Mouse (Mus musculus) neutrophil, adult 5-6 weeks (primary cell): Measurements from ENCODE around the gene Mfap1b. TPM values are rescaled to one million over a fixed set of nuclear protein-coding genes. Genes with fewer than 3 reads are reported as not detected.

Experiments used
- total RNA-seq: library from RNA; stranded (forward); fragments of 200-1000 nt; gene quantifications from 2 replicates; pipeline ENCODE4 v1.2.3, GENCODE M21; 2017

Gene Mfap1b
- total RNA-seq, 1 experiment from 2014 or later: 120 TPM

Other genes starting within 250 kb of the Mfap1b start
- 43.3 and 53.2 TPM in 2 replicates for gene Trp53bp1, start 202.7 kb downstream of the Mfap1b start, total RNA-seq
- gene Map1a, start 184.5 kb downstream of the Mfap1b start, total RNA-seq: not detected in 2 replicates
- 12.8 and 14.2 TPM in 2 replicates for gene Ppip5k1, start 118.7 kb downstream of the Mfap1b start, total RNA-seq
- gene Ckmt1, start 116.4 kb downstream of the Mfap1b start, total RNA-seq: not detected in 2 replicates
- not detected in 2 replicates for gene Strc, start 86.9 kb downstream of the Mfap1b start, total RNA-seq
- gene Pdia3, start 60.3 kb downstream of the Mfap1b start, total RNA-seq: 81.0 and 85.3 TPM in 2 replicates
- gene Catsper2, start 60.3 kb downstream of the Mfap1b start, total RNA-seq: 2.8 and 3.1 TPM in 2 replicates
- 36.3 and 45.4 TPM in 2 replicates for gene Ell3, start 29.8 kb downstream of the Mfap1b start, total RNA-seq
- gene Serf2, start 24.9 kb downstream of the Mfap1b start, total RNA-seq: 101 and 116 TPM in 2 replicates
- 96.9 and 98.5 TPM in 2 replicates for gene Hypk, start 20.8 kb downstream of the Mfap1b start, total RNA-seq
- gene Serinc4, start 17.3 kb downstream of the Mfap1b start, total RNA-seq: 2.0 and 4.2 TPM in 2 replicates
- gene Mfap1a, start 32.6 kb upstream of the Mfap1b start, total RNA-seq: 80.3 and 92.3 TPM in 2 replicates
- 11.2 and 11.4 TPM in 2 replicates for gene Wdr76, start 32.7 kb upstream of the Mfap1b start, total RNA-seq